Mouse (Mus musculus) forebrain, embryonic 14.5 days (tissue): ENCODE measurements around the gene Ube2g1. TPM values are rescaled to one million over a fixed set of nuclear protein-coding genes. Genes with fewer than 3 reads are reported as not detected.
A peak's percentile ranks its signal among the peaks of the same experiment; 100 is the strongest.

Experiments
- ATAC-seq: fragments of 200-750 bp; cut with Nextera tagmentation; 2 replicates; pipeline ENCODE4 v1.8.0; 2017; ENCODE audit warnings: mild to moderate bottlenecking, moderate library complexity
- DNase-seq: peaks from one replicate; pipeline ENCODE4 v3.0.0-alpha.2; 2015; ENCODE audit warnings: low spot score
- H3K27ac ChIP-seq: fragments of 300-500 bp; sonication (generic); 2 replicates; pipeline ENCODE4 v1.5.1; 2014; ENCODE audit warnings: low read depth, mild to moderate bottlenecking, control low read depth, low read length, moderate library complexity
- H3K27me3 ChIP-seq: fragments of 300-500 bp; sonication (generic); replicated peaks from 2 replicates; pipeline ENCODE4 v1.6.1; 2014; ENCODE audit warnings: low read length, control low read depth, mixed read lengths; ENCODE audit not compliant: control insufficient read depth, insufficient read depth
- H3K36me3 ChIP-seq: fragments of 300-500 bp; sonication (generic); 2 replicates; pipeline ENCODE4 v1.6.1; 2014; ENCODE audit warnings: low read length, control low read depth; ENCODE audit not compliant: control insufficient read depth, insufficient read depth
- H3K4me1 ChIP-seq: fragments of 300-500 bp; sonication (generic); 2 replicates; pipeline ENCODE4 v1.6.1; 2014; ENCODE audit warnings: antibody characterized with exemption, low read length, control low read depth; ENCODE audit not compliant: control insufficient read depth, insufficient read depth
- H3K4me2 ChIP-seq: fragments of 300-500 bp; sonication (generic); 2 replicates; pipeline ENCODE4 v1.6.1; 2014; ENCODE audit warnings: mild to moderate bottlenecking, control low read depth, low read length
- H3K4me3 ChIP-seq: fragments of 300-500 bp; sonication (generic); 2 replicates; pipeline ENCODE4 v1.5.1; 2014; ENCODE audit warnings: low read depth, low read length, control low read depth
- H3K9ac ChIP-seq: fragments of 300-500 bp; sonication (generic); 2 replicates; pipeline ENCODE4 v1.6.1; 2014; ENCODE audit warnings: mild to moderate bottlenecking, low read length, control low read depth, moderate library complexity
- H3K9me3 ChIP-seq: fragments of 300-500 bp; sonication (generic); replicated peaks from 2 replicates; pipeline ENCODE4 v1.6.1; 2016; ENCODE audit warnings: low read length, control low read depth, mixed read lengths; ENCODE audit not compliant: control insufficient read depth
- WGBS: fragments of 180-500 bp; shearing (Covaris S2); extraction: QIAGEN DNeasy Blood & Tissue Kit; methylation state at CpG from one replicate; pipeline ENCODE4 v1.1.7; 2014; 5-methylcytosine and 5-hydroxymethylcytosine counted together
- polyA plus RNA-seq: library from polyadenylated mRNA; unstranded; fragments of >200 nt; fragmentation: Nextera tagmentation; extraction: Ambion mirVana; gene quantifications from 2 replicates; pipeline ENCODE4 v1.2.1, GENCODE M21; 2014

Ube2g1 gene
- polyA plus RNA-seq, 1 experiment from 2014 or later: 100 TPM

- Histone ChIP-seq H3K4me1 (no peaks in the 10 kb centered on the region), H3K9ac (peak overlapping the region; percentile 43; the same call in 1 of the 2 replicates), H3K36me3 (no peaks in the 10 kb centered on the region), H3K9me3 (no peaks in the 10 kb centered on the region), H3K4me3 (peak overlapping the region; percentile 16; the same call in 1 of the 2 replicates), H3K27me3 (no peaks in the 10 kb centered on the region), H3K4me2 (peak overlapping the region; percentile 35), H3K27ac (no peak overlapping the region)
- DNase-seq (peak; percentile 94), ATAC-seq (peak; percentile 72)
- 6% methylated on average over 18 of the region's 18 CpGs for WGBS
These were observed 36.6 kb upstream of the Ube2g1 start for GRCm38 (mm10) chr11:72570319-72570979.

- DNase-seq (peak; percentile 40), ATAC-seq (no peak)
- no peak overlapping the region for H3K4me2 ChIP-seq
- H3K36me3 ChIP-seq: no peaks in the 10 kb centered on the region
- H3K4me1 ChIP-seq: 0 out of 2 replicates have a peak, but pooled peaks cover 7% of the 10 kb centered on the region
- WGBS: 100% methylated on average over 1 of the region's 1 CpGs
- no peaks in the 10 kb centered on the region for H3K9me3 ChIP-seq
- H3K27me3 ChIP-seq: no peaks in the 10 kb centered on the region
- no peak overlapping the region for H3K4me3 ChIP-seq
- no peak overlapping the region for H3K27ac ChIP-seq
- H3K9ac ChIP-seq: no peak overlapping the region
These were observed 33.3 kb upstream of the Ube2g1 start for GRCm38 (mm10) chr11:72573819-72574218.

- H3K27ac ChIP-seq: 0 out of 2 replicates have a peak overlapping the region, but pooled peaks have one; percentile 65
- H3K9ac ChIP-seq: peak overlapping the region; percentile 58; the same call in 1 of the 2 replicates
- no peak for DNase-seq
These were observed 31.0 kb upstream of the Ube2g1 start for GRCm38 (mm10) chr11:72576111-72576465.

DNA sequence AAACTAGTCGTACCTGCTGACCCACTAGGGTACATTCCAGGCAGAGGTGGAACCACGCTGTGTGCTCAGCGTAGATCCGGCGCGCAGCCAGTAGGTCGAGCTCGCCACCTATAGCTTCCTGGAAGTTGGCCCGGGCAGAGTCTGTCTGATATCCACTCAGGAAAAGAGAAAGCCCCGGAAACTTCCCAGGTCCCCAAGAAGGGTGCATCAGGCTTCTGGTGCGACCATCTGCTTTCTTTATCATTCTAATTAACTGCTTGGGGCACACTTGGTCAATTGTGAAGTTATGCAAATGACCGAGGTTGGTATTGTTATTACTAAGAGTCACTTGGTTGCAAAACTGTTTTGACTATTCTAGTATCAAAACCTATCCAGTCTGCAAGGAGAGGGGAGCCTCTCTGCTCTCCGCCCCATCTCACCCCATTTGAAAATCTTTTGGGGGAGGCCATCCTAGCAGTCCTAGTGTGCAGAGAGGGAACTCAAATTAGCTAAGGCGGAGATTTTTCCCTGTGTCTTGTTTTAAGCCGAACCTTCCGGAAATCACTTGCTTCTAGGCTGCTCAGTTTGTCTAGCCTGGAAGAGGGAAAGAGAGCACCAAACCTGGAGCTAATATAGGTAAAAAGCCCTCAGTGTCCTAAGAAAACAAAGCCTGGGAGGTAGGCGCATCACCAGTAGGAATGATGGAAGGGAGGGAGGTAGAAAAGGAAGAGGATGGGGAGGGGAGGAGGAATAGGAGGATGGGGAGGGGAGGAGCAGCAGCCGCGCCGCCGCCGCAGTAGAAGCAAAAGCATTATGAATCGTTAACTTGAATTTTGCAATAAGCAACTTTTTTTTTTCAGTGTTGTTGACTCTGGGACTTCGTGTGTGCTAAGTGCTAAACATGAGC lies 30.4 kb upstream of the Ube2g1 start:
- peak overlapping the region; percentile 58 for H3K9ac ChIP-seq
- H3K27ac ChIP-seq: peak overlapping the region; percentile 65; the same call in 1 of the 2 replicates
- no peaks in the 10 kb centered on the region for H3K36me3 ChIP-seq
- H3K4me3 ChIP-seq: peak overlapping the region; percentile 24
- 0 out of 2 replicates have a peak, but pooled peaks cover 7% of the 10 kb centered on the region for H3K4me1 ChIP-seq
- peak overlapping the region; percentile 57 for H3K4me2 ChIP-seq
- no peaks in the 10 kb centered on the region for H3K27me3 ChIP-seq
- H3K9me3 ChIP-seq: no peaks in the 10 kb centered on the region
- peak; percentile 61 for ATAC-seq
- DNase-seq: peak; percentile 72
- WGBS: 2% methylated on average over 24 of the region's 24 CpGs

More at GRCm38 (mm10) chr11:72576111-72576465, 31.0 kb upstream of the Ube2g1 start:
- no peaks in the 10 kb centered on the region for H3K27me3 ChIP-seq
- ATAC-seq: no peak
- H3K4me1 ChIP-seq: 0 out of 2 replicates have a peak, but pooled peaks cover 7% of the 10 kb centered on the region
- H3K9me3 ChIP-seq: no peaks in the 10 kb centered on the region
- WGBS: 17% methylated on average over 7 of the region's 7 CpGs
- peak overlapping the region; percentile 57 for H3K4me2 ChIP-seq
- no peaks in the 10 kb centered on the region for H3K36me3 ChIP-seq
- no peak overlapping the region for H3K4me3 ChIP-seq

DNA sequence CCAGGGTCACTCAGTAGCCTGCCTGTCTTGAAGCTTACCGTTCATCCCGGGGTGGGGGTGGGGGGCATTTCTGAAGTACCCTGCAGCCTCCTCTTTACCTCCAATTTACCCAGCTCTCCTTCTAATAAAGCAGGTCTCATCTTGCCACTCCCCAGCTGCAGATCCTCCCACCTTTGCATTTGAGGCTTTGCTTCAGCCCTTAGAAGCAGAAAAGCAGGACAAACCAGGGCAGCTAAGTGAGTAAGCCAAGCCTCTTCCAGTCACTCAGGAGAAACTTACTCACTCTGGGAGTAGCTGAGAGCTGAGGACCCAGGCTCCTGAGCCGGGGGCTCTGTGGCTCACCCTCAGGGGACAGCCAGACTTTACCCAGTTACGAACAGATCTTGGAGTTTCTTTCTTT lies 28.6 kb upstream of the Ube2g1 start:
- H3K27me3 ChIP-seq: no peaks in the 10 kb centered on the region
- no peaks in the 10 kb centered on the region for H3K36me3 ChIP-seq
- no peak overlapping the region for H3K4me3 ChIP-seq
- 0 out of 2 replicates have a peak, but pooled peaks cover 7% of the 10 kb centered on the region for H3K4me1 ChIP-seq
- H3K9ac ChIP-seq: no peak overlapping the region
- ATAC-seq (no peak), DNase-seq (no peak)
- H3K4me2 ChIP-seq: no peak overlapping the region
- H3K9me3 ChIP-seq: no peaks in the 10 kb centered on the region
- no peak overlapping the region for H3K27ac ChIP-seq
- WGBS: 86% methylated on average over 4 of the region's 4 CpGs

- H3K27me3 ChIP-seq: no peaks in the 10 kb centered on the region
- H3K4me1 ChIP-seq: 0 out of 2 replicates have a peak, but pooled peaks cover under 1% of the 10 kb centered on the region
- no peaks in the 10 kb centered on the region for H3K36me3 ChIP-seq
- H3K4me2 ChIP-seq: no peak overlapping the region
- no peak overlapping the region for H3K9ac ChIP-seq
- DNase-seq (no peak), ATAC-seq (no peak)
- H3K9me3 ChIP-seq: no peaks in the 10 kb centered on the region
- no peak overlapping the region for H3K4me3 ChIP-seq
- 76% methylated on average over 8 of the region's 8 CpGs for WGBS
- H3K27ac ChIP-seq: no peak overlapping the region
These were observed 25.3 kb upstream of the Ube2g1 start for GRCm38 (mm10) chr11:72581609-72582447.

DNA sequence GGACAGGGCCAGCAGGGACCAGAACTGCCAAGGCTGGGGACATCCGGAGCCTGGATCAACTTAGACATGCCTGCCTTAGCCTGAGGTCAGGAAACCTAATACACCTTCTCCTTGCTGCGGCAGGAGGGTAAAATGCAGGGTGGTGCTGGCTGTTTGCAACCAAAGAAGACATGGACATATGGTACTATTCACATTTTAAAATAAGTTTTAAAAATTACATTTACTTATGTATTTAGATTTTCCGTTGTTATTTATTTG lies 24.7 kb upstream of the Ube2g1 start:
- no peak for DNase-seq
- Histone ChIP-seq H3K27ac (no peak overlapping the region), H3K36me3 (no peaks in the 10 kb centered on the region), H3K27me3 (no peaks in the 10 kb centered on the region), H3K4me1 (no peaks in the 10 kb centered on the region), H3K9ac (no peak overlapping the region), H3K4me3 (no peak overlapping the region), H3K4me2 (no peak overlapping the region), H3K9me3 (no peaks in the 10 kb centered on the region)
- ATAC-seq: no peak
- WGBS: 85% methylated on average over 3 of the region's 3 CpGs

- no peaks in the 10 kb centered on the region for H3K36me3 ChIP-seq
- H3K9me3 ChIP-seq: no peaks in the 10 kb centered on the region
- 93% methylated on average over 2 of the region's 2 CpGs for WGBS
- no peak for ATAC-seq
- no peak overlapping the region for H3K27ac ChIP-seq
- no peaks in the 10 kb centered on the region for H3K4me1 ChIP-seq
- no peaks in the 10 kb centered on the region for H3K27me3 ChIP-seq
- H3K9ac ChIP-seq: no peak overlapping the region
- DNase-seq: no peak
- H3K4me2 ChIP-seq: no peak overlapping the region
- no peak overlapping the region for H3K4me3 ChIP-seq
These were observed 24.0 kb upstream of the Ube2g1 start for GRCm38 (mm10) chr11:72583092-72583491.
